Mouse (Mus musculus): ENCODE results near the gene Gm5622.
"Not testable (repeated sequence)": the region's sequence is repeated elsewhere in the genome, so short reads cannot be mapped to it uniquely, and the experiment has no call there.

Gene Gm5622

GRCm38 (mm10) chr14:51552490-51552889, at the start of gene Gm5622:
Gene Gm5622 (plus strand): TSS chr14:51552790.
- no peak for DNase-seq (ENCODE audit: low read depth)

GRCm38 (mm10) chr14:51507416-51507815, 45.2 kb upstream of the Gm5622 start:
- DNase-seq (ENCODE audit: low read depth): no peak

- not testable (repeated sequence) for DNase-seq (ENCODE audit: low read depth)
Observed at GRCm38 (mm10) chr14:51573963-51574362, 21.4 kb downstream of the Gm5622 start, which contains the start of gene Gm17175. Gene Gm17175 (minus strand): TSS chr14:51574063.

GRCm38 (mm10) chr14:51592039-51592438, 39.4 kb downstream of the Gm5622 start, which contains the start of gene Gm17174:
Gene Gm17174 (minus strand): TSS chr14:51592139.
- DNase-seq (ENCODE audit: low read depth): not testable (repeated sequence)

GRCm38 (mm10) chr14:51611210-51611609, 58.6 kb downstream of the Gm5622 start, which contains the start of gene Gm17078:
Gene Gm17078 (minus strand): TSS chr14:51611310.
- DNase-seq (ENCODE audit: low read depth): no peak

GRCm38 (mm10) chr14:51632426-51632825, 79.8 kb downstream of the Gm5622 start:
- not testable (repeated sequence) for DNase-seq (ENCODE audit: low read depth)

GRCm38 (mm10) chr14:51635566-51635965, 83.0 kb downstream of the Gm5622 start, which contains the start of gene Gm4181:
Gene Gm4181 (minus strand): TSS chr14:51635666.
- DNase-seq (ENCODE audit: low read depth): not testable (repeated sequence)

GRCm38 (mm10) chr14:51677269-51677668, 124.7 kb downstream of the Gm5622 start:
- no peak for DNase-seq (ENCODE audit: low read depth)

GRCm38 (mm10) chr14:51695368-51695767, 142.8 kb downstream of the Gm5622 start, which contains the start of gene Gm17079:
Gene Gm17079 (minus strand): TSS chr14:51695468.
- DNase-seq (ENCODE audit: low read depth): not testable (repeated sequence)

All from NIH3T3 (cell line).